Mouse (Mus musculus) kidney, adult 2 months (tissue): ENCODE measurements around the gene Coq10a. TPM values are rescaled to one million over a fixed set of nuclear protein-coding genes. Genes with fewer than 3 reads are reported as not detected.
A peak's percentile ranks its signal among the peaks of the same experiment; 100 is the strongest.

Source experiments
- DNase-seq: peaks from one replicate; pipeline ENCODE4 v3.0.0; 2021
- H3K27ac ChIP-seq: fragments of 200-500 bp; 2 replicates; pipeline ENCODE4 v1.5.1; 2012; ENCODE audit warnings: low read depth, low read length, control low read depth, inconsistent platforms; ENCODE audit not compliant: insufficient read depth
- H3K27me3 ChIP-seq: fragments of 200-500 bp; replicated peaks from 2 replicates; pipeline ENCODE4 v1.6.1; 2012; ENCODE audit warnings: mild to moderate bottlenecking, moderate library complexity, low read length, inconsistent platforms; ENCODE audit not compliant: control insufficient read depth, insufficient read depth
- H3K36me3 ChIP-seq: fragments of 200-500 bp; 2 replicates; pipeline ENCODE4 v1.6.1; 2012; ENCODE audit warnings: mild to moderate bottlenecking, moderate library complexity, low read length, inconsistent platforms; ENCODE audit not compliant: control insufficient read depth, insufficient read depth
- H3K4me1 ChIP-seq: fragments of 200-500 bp; 2 replicates; pipeline ENCODE4 v1.6.1; 2011; ENCODE audit warnings: low read length; ENCODE audit not compliant: control insufficient read depth, insufficient read depth
- H3K4me3 ChIP-seq: fragments of 200-500 bp; 2 replicates; pipeline ENCODE4 v1.5.1; 2011; ENCODE audit warnings: mild to moderate bottlenecking, low read depth, low read length, control low read depth; ENCODE audit not compliant: insufficient read depth
- CTCF ChIP-seq: fragments of 200-500 bp; conservative IDR thresholded peaks from 2 replicates; pipeline ENCODE4 v1.5.1; 2011; ENCODE audit warnings: low read depth, mild to moderate bottlenecking, control low read depth, low read length, moderate library complexity, mixed read lengths; ENCODE audit not compliant: insufficient read depth, insufficient read length
- POLR2A ChIP-seq: fragments of 200-500 bp; IDR thresholded peaks from one replicate; pipeline ENCODE4 v1.6.1; 2011; ENCODE audit warnings: low read depth, low read length, control low read depth
- WGBS: fragments of 180-500 bp; shearing (Covaris S2); methylation state at CpG from one replicate; pipeline ENCODE4 v1.1.7; 2018; 5-methylcytosine and 5-hydroxymethylcytosine counted together
- polyA plus RNA-seq: library from polyadenylated mRNA; depleted of rRNA; stranded (reverse); fragments of >200 nt; gene quantifications from 2 replicates; pipeline ENCODE4 v1.2.3, GENCODE M21; 2012

Gene Coq10a
- polyA plus RNA-seq, 1 experiment: 58.7 TPM

DNA sequence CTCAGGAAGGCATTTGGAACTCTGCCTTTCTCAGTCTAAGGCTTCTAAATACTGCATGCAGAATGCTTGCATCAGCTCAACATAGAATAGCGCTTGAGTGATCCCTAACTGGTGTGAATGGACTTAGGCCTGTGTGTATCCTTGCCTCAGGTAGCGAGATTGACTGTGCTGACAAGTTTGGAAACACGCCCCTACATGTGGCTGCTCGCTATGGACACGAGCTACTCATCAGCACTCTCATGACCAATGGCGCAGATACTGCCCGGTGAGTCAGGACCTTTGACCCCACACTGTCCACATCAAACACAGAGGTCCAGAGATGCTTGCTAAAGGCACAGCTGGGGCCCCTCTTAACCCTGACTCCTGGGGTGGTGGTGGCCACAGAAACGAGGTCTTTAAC is 13.7 kb upstream of the Coq10a start:
- H3K4me3 ChIP-seq: no peak overlapping the region

DNA sequence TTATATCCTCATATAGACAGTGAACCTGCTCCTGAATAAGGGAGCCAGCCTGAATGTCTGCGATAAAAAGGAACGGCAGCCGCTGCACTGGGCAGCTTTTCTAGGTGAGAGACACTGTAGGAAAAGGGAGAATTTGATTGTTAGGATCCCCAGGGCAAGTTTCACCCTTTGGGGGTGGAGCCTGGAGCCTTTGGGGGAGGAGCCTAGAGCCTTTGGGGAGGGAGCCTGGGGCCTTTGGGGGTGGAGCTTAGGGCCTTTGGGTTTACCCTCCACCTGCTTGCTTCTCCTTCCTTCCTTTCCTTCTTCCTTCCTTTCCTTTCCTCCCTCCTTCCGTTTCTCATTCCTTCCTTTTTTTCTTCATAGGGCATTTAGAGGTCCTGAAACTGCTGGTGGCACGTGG is 11.8 kb upstream of the Coq10a start:
- peaks cover 12% of the 10 kb centered on the region for H3K4me1 ChIP-seq
- no peaks in the 10 kb centered on the region for H3K27me3 ChIP-seq
- WGBS: 78% methylated on average over 5 of the region's 5 CpGs
- TF ChIP-seq CTCF (no peak), POLR2A (no peak)
- H3K36me3 ChIP-seq: peaks cover 2% of the 10 kb centered on the region
- peak; percentile 46 for DNase-seq
- H3K4me3 ChIP-seq: no peak overlapping the region
- H3K27ac ChIP-seq: no peak overlapping the region

More for the DNA sequence above, 13.7 kb upstream of the Coq10a start:
- WGBS: 62% methylated on average over 8 of the region's 8 CpGs
- H3K27ac ChIP-seq: no peak overlapping the region
- DNase-seq: no peak
- TF ChIP-seq CTCF (no peak), POLR2A (no peak)
- peaks cover 6% of the 10 kb centered on the region for H3K4me1 ChIP-seq
- peaks cover 2% of the 10 kb centered on the region for H3K36me3 ChIP-seq
- no peaks in the 10 kb centered on the region for H3K27me3 ChIP-seq

DNA sequence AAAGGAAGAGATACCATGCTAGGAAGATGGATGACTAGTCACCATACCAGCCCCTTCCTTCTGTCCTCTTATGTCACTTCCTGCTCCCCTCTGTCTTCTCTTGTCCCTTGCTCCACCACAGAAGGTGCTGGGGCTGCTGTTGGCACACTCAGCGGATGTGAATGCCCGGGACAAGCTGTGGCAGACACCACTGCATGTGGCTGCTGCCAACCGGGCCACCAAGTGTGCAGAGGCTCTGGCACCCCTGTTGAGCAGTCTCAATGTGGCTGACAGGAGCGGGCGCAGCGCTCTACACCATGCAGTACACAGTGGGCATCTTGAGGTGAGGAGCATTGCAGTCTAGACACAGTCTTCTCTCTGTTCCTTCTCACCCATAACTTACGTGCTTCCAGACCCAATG is 10.5 kb upstream of the Coq10a start:
- no peak for DNase-seq
- Histone ChIP-seq H3K27ac (no peak overlapping the region), H3K36me3 (peaks cover 2% of the 10 kb centered on the region), H3K4me1 (peaks cover 12% of the 10 kb centered on the region), H3K27me3 (no peaks in the 10 kb centered on the region), H3K4me3 (no peak overlapping the region)
- no peak for TF ChIP-seq POLR2A
- no peak for TF ChIP-seq CTCF
- 97% methylated on average over 7 of the region's 7 CpGs for WGBS

DNA sequence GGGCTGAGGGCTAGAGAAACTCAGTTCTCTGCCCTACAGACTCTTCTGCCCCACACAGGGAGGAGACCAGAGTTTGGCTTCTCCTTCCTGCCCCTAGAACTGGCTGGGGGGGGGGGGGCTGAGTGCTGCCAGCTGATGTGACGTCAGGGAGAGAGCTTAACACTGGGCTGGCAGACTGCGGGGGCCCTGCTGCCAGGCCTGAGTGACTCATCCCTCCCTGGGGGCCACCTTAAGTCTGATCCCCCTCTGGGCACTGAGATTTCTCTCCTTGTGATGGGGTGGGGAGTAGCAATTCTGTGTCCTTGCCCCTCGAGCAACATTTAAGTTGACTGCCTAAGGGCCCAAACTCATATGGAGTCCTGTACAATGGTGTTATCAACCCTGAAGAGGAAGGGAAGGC is 9.7 kb upstream of the Coq10a start:
- Histone ChIP-seq H3K4me3 (no peak overlapping the region), H3K36me3 (peaks cover 2% of the 10 kb centered on the region; the same call in 1 of the 2 replicates), H3K27ac (no peak overlapping the region), H3K4me1 (peaks cover 12% of the 10 kb centered on the region), H3K27me3 (no peaks in the 10 kb centered on the region)
- DNase-seq: no peak
- WGBS: 65% methylated on average over 3 of the region's 3 CpGs
- TF ChIP-seq CTCF (no peak), POLR2A (no peak)

DNA sequence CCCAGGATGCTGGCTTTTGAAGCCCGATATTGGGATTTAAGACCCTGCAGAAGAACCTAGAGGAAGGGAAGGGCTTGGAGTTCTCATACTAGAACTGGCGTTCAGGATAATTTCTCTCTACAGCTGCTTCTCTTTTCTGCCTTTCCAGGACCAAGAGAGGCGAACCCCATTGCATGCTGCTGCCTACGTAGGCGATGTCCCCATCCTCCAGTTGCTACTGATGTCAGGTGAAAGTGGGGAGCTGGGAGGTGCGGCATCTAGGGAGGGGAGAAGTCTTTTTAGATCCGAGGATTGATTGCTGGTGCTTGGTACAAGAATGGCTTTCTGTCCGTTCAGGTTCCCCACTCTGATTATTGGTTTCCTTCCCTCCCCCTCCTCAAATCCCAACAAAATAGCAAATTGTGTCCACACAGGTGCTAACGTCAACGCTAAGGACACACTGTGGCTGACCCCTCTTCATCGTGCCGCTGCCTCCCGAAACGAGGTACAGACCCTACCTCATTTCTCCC is 9.2 kb upstream of the Coq10a start:
- DNase-seq: no peak
- peaks cover 2% of the 10 kb centered on the region; the same call in 1 of the 2 replicates for H3K36me3 ChIP-seq

DNA sequence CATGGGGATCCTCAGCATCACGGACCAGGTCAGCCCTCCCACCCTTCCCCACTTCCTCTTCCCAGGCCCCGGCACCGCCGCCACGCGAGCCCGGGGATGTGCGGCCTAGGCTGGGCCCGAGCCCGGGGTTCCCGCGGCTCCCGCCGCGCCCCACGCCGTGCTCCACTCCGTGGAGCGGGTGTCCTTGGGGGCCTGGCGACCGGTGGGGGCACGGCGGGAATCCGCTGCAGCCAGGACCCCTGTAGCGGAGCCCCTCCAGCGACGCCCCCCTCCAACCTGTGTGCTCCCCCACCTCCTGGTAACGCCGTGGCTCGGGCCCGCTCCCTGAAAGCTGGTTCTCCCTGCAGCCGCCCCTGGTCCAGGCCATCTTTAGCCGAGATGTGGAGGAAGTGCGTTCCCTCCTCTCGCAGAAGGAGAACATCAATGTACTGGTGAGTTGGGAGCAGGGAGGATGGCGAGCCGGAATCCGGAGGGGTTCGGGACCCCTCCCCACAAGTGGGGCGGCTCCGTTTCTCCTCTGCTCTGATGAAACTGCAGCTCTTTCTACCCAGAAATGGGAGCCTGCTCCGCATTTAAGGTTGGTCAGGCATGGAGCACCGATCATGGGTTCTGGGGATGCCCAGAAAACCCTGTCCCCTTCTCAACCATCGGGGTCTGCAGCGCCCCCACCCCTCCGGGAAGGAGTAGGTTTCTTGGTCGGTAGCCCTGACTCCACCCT is 8.6 kb upstream of the Coq10a start:
- Histone ChIP-seq H3K27me3 (no peaks in the 10 kb centered on the region), H3K27ac (0 out of 2 replicates have a peak overlapping the region, but pooled peaks have one; percentile 26), H3K4me1 (peaks cover 12% of the 10 kb centered on the region), H3K4me3 (peak overlapping the region; percentile 90), H3K36me3 (peaks cover 2% of the 10 kb centered on the region; the same call in 1 of the 2 replicates)
- TF ChIP-seq CTCF: no peak
- no peak for TF ChIP-seq POLR2A
- WGBS: under 1% methylated on average over 47 of the region's 47 CpGs
- DNase-seq: no peak

More for the DNA sequence above, 9.2 kb upstream of the Coq10a start:
- H3K27ac ChIP-seq: no peak overlapping the region
- H3K27me3 ChIP-seq: no peaks in the 10 kb centered on the region
- TF ChIP-seq CTCF (no peak), POLR2A (no peak)
- WGBS: 59% methylated on average over 14 of the region's 14 CpGs
- H3K4me3 ChIP-seq: peak overlapping the region; percentile 90
- H3K4me1 ChIP-seq: peaks cover 12% of the 10 kb centered on the region

DNA sequence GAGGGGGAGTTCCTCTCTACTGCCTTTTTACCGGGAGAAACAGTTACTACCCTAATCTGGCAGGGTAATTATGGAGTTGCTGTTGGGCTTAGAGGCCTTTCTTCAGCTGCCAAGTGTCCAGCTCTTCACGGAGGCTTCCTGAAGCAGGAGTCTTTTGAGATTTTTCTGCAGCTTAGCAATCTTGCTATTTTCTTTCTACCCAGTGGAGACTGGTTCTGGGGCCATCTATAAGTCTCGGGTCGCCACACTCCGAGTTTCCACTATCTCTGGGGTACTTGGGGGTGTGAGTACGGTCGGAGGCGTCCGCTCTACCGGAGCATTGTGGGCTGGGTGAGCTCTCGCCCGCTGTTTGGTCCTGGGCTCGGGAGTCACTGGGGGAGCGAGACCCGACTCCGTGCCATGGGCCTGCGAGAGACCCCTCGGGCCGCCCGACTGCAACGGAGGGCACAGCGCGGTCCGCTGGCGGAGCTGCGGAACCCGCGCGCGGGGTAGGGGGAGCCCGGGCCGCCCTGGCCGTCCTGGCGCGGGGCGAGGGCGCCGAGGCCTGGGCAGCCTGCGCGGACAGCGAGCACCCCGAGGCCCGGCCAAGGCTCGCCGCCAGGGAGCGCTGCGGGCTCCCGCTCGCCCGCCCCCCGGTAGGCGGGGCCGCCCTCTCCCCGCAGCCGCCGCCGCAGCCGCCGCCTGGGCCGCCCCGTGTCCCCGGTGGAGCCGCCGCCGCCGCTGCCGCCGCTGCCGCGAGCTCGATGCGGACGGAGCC is 7.8 kb upstream of the Coq10a start, which contains the start of gene Ankrd52:
TSS of gene Ankrd52 (plus strand) at position 661 of the 757 bp plus-strand sequence.
- Histone ChIP-seq H3K27me3 (no peaks in the 10 kb centered on the region), H3K4me3 (peak within 1 kb of the TSS; percentile 90), H3K36me3 (no peaks in the 10 kb centered on the region), H3K27ac (peak within 1 kb of the TSS; percentile 90), H3K4me1 (peaks cover 12% of the 10 kb centered on the region)
- TF ChIP-seq CTCF (peak; percentile 49), POLR2A (peak; percentile 19)
- peak; percentile 89 for DNase-seq
- WGBS: under 1% methylated on average over 70 of the region's 73 CpGs
